Mouse (Mus musculus) subcutaneous adipose tissue, adult 2 months (tissue): ENCODE measurements around the gene Lrrc3b. TPM values are rescaled to one million over a fixed set of nuclear protein-coding genes. Genes with fewer than 3 reads are reported as not detected.

Experiments
- polyA plus RNA-seq: library from polyadenylated mRNA; depleted of rRNA; stranded (reverse); fragments of >200 nt; gene quantifications from 2 replicates; pipeline ENCODE4 v1.2.3, GENCODE M21; 2012; ENCODE audit warnings: low replicate concordance; rRNA removed

Lrrc3b gene
- polyA plus RNA-seq = 4.3 and 4.5 TPM in 2 replicates

GRCm38 (mm10) chr14:15438485-15439157, at the start of gene Lrrc3b:
Lrrc3b (minus strand) TSS chr14:15438987.

